Mouse (Mus musculus) CH12.LX (cell line): Measurements from ENCODE around the gene Atxn10. TPM values are rescaled to one million over a fixed set of nuclear protein-coding genes. Genes with fewer than 3 reads are reported as not detected.

Source experiments
- DNase-seq: peaks from one replicate; pipeline ENCODE4 v3.0.0-alpha.2; 2013; ENCODE audit errors: extremely low read depth
- H3K27ac ChIP-seq: 2 replicates; pipeline ENCODE4 v1.5.1; 2012; ENCODE audit warnings: low read depth, mild to moderate bottlenecking, control low read depth, moderate library complexity; ENCODE audit not compliant: insufficient read depth
- H3K27me3 ChIP-seq: replicated peaks from 2 replicates; pipeline ENCODE3; 2012; ENCODE audit warnings: inconsistent platforms
- H3K36me3 ChIP-seq, 2 experiments: replicated peaks in 1 of 2; 2 replicates each; pipeline versions ENCODE3 to v1.6.1; 2012; ENCODE audit warnings: inconsistent platforms in 1 of 2, low read length in 1 of 2, mild to moderate bottlenecking in 1 of 2, mixed read lengths in 1 of 2, moderate library complexity in 1 of 2; ENCODE audit not compliant: control insufficient read depth in 1 of 2, insufficient read depth in 1 of 2
- H3K4me1 ChIP-seq, 2 experiments: 2 replicates each; pipeline ENCODE4 v1.6.1; 2012; ENCODE audit warnings: inconsistent platforms in 1 of 2, moderate library complexity in 1 of 2; ENCODE audit not compliant: insufficient read depth in 2 of 2, control insufficient read depth in 1 of 2
- H3K4me2 ChIP-seq: 2 replicates; pipeline ENCODE4 v1.6.1; 2012; ENCODE audit warnings: low read depth, mild to moderate bottlenecking, control low read depth; ENCODE audit not compliant: poor library complexity, insufficient read depth, severe bottlenecking
- H3K4me3 ChIP-seq, 3 experiments: fragments of 150-350 bp in 1 of 3; sonication (generic) in 1 of 3; replicated peaks in 1 of 3; 2 replicates each; pipeline versions ENCODE3 to v1.5.1; 2011 to 2012; ENCODE audit warnings: low read depth in 2 of 3, low read length in 2 of 3, mild to moderate bottlenecking in 2 of 3, moderate library complexity in 2 of 3, control low read depth in 1 of 3, improper control_type of control experiment in 1 of 3, inconsistent platforms in 1 of 3, mixed read lengths in 1 of 3; ENCODE audit not compliant: poor library complexity in 1 of 3
- H3K79me2 ChIP-seq: replicated peaks from 2 replicates; pipeline ENCODE4 v1.6.1; 2012; ENCODE audit warnings: mild to moderate bottlenecking, moderate library complexity; ENCODE audit not compliant: control insufficient read depth, poor library complexity, insufficient read depth, severe bottlenecking; ENCODE audit errors: extremely low read depth
- H3K9ac ChIP-seq: 2 replicates; pipeline ENCODE4 v1.6.1; 2012; ENCODE audit warnings: low read depth, mild to moderate bottlenecking, control low read depth, moderate library complexity; ENCODE audit not compliant: insufficient read depth
- H3K9me3 ChIP-seq: replicated peaks from 2 replicates; pipeline ENCODE3; 2012; ENCODE audit warnings: low read length, inconsistent platforms, mixed read lengths
- CTCF ChIP-seq, 2 experiments: IDR thresholded peaks in 1 of 2; conservative IDR thresholded peaks in 1 of 2; 2 replicates each; pipeline ENCODE4 v1.5.1; 2011 to 2012; ENCODE audit warnings: low read depth in 2 of 2, low read length in 2 of 2, improper control_type of control experiment in 1 of 2, inconsistent platforms in 1 of 2, mild to moderate bottlenecking in 1 of 2, moderate library complexity in 1 of 2
- E2F4 ChIP-seq: IDR thresholded peaks from 2 replicates; pipeline ENCODE4 v1.6.1; 2011; ENCODE audit warnings: low read depth, low read length, improper control_type of control experiment; ENCODE audit not compliant: insufficient replicate concordance
- ELF1 ChIP-seq: IDR thresholded peaks from 2 replicates; pipeline ENCODE4 v1.6.1; 2014; ENCODE audit warnings: low read depth, mild to moderate bottlenecking, inconsistent platforms, low read length, improper control_type of control experiment
- ETS1 ChIP-seq: conservative IDR thresholded peaks from 2 replicates; pipeline ENCODE4 v1.6.1; 2012; ENCODE audit warnings: low read depth, mild to moderate bottlenecking, inconsistent platforms, low read length, improper control_type of control experiment, moderate library complexity
- HCFC1 ChIP-seq: IDR thresholded peaks from 2 replicates; pipeline ENCODE4 v1.6.1; 2012; ENCODE audit warnings: low read depth, mild to moderate bottlenecking, inconsistent platforms, low read length, improper control_type of control experiment
- IRF4 ChIP-seq: IDR thresholded peaks from 2 replicates; pipeline ENCODE4 v1.6.1; 2014; ENCODE audit warnings: low read depth, mild to moderate bottlenecking, inconsistent platforms, low read length, improper control_type of control experiment
- JUND ChIP-seq: conservative IDR thresholded peaks from 2 replicates; pipeline ENCODE4 v1.6.1; 2011; ENCODE audit warnings: low read depth, low read length, improper control_type of control experiment
- KAT2A ChIP-seq: IDR thresholded peaks from 2 replicates; pipeline ENCODE4 v1.6.1; 2012; ENCODE audit warnings: low read length, improper control_type of control experiment, inconsistent platforms; ENCODE audit not compliant: insufficient replicate concordance
- NRF1 ChIP-seq: IDR thresholded peaks from 2 replicates; pipeline ENCODE4 v1.6.1; 2014; ENCODE audit warnings: low read depth, mild to moderate bottlenecking, inconsistent platforms, low read length, improper control_type of control experiment, moderate library complexity
- POLR2A ChIP-seq: IDR thresholded peaks from 2 replicates; pipeline ENCODE4 v1.6.1; 2011; ENCODE audit warnings: low read depth, mild to moderate bottlenecking, improper control_type of control experiment, low read length
- RAD21 ChIP-seq: IDR thresholded peaks from 2 replicates; pipeline ENCODE4 v1.6.1; 2011; ENCODE audit warnings: low read depth, mild to moderate bottlenecking, low read length, improper control_type of control experiment, moderate library complexity
- SIN3A ChIP-seq: IDR thresholded peaks from 2 replicates; pipeline ENCODE4 v1.6.1; 2012; ENCODE audit warnings: low read length, improper control_type of control experiment, inconsistent platforms
- SMC3 ChIP-seq: IDR thresholded peaks from 2 replicates; pipeline ENCODE4 v1.6.1; 2011; ENCODE audit warnings: low read depth, low read length, improper control_type of control experiment
- UBTF ChIP-seq: IDR thresholded peaks from 2 replicates; pipeline ENCODE4 v1.6.1; 2012; ENCODE audit warnings: low read depth, mild to moderate bottlenecking, inconsistent platforms, low read length, improper control_type of control experiment, moderate library complexity
- ZC3H11A ChIP-seq: IDR thresholded peaks from 2 replicates; pipeline ENCODE4 v1.6.1; 2012; ENCODE audit warnings: low read depth, mild to moderate bottlenecking, inconsistent platforms, low read length, improper control_type of control experiment
- ZKSCAN1 ChIP-seq: IDR thresholded peaks from 2 replicates; pipeline ENCODE4 v1.6.1; 2012; ENCODE audit warnings: low read depth, inconsistent platforms, low read length, improper control_type of control experiment, borderline replicate concordance
- ZMIZ1 ChIP-seq: IDR thresholded peaks from 2 replicates; pipeline ENCODE4 v1.6.1; 2012; ENCODE audit warnings: low read depth, mild to moderate bottlenecking, inconsistent platforms, low read length, improper control_type of control experiment
- ZNF384 ChIP-seq: IDR thresholded peaks from 2 replicates; pipeline ENCODE4 v1.6.1; 2012; ENCODE audit warnings: low read depth, low read length, improper control_type of control experiment, inconsistent platforms
- dilution Hi-C: fragments of 300-500 bp; cut with MboI; formaldehyde crosslinking; loops from 2 replicates; pipeline ENCODE4 v1.14.3; 2020; ENCODE audit warnings: low sequenced_read_pairs; ENCODE audit not compliant: extremely low pct_unique_long_range_greater_than_20kb, extremely low pct_ligation_motif_present
- in situ Hi-C: fragments of 300-500 bp; cut with MboI; formaldehyde crosslinking; loops from 3 replicates; pipeline ENCODE4 v1.14.3; 2019; ENCODE audit warnings: low sequenced_read_pairs, low pct_ligation_motif_present, low pct_unique_long_range_greater_than_20kb, mixed read lengths
- polyA plus RNA-seq: library from polyadenylated mRNA; unstranded; fragments of >175 nt; gene quantifications from 2 replicates; pipeline ENCODE4 v1.2.1, GENCODE M21; 2012; ENCODE audit warnings: low read depth; ENCODE audit not compliant: insufficient read length
- total RNA-seq, 2 experiments: library from RNA; depleted of rRNA; stranded (reverse); fragments of 300-350 nt in 1 of 2; fragments of >200 nt in 1 of 2; gene quantifications; 2 replicates each; pipeline ENCODE4 v1.2.3; 2012 to 2014

Gene Atxn10
- total and polyA plus RNA-seq, 3 experiments = 81.7 to 151 (median 101) TPM

DNA sequence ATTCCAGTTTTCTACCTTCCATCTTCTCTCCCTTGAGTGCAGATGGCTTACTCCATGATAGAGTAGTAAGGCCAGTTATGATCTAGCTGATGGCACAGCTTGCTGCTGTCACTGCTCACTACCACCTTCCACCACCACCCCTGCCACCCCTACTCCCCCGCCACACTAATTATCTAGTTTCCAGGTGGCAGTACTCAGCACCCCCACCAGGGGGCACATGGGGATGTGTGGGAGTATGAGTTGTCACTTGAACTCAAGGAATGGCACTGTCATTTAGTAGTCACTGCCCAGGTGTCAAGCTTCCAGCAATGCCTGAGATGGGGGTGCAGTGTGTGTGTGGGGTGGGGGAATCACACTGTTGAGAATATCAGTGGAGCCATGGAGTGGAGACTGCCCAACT lies 141.5 kb downstream of the Atxn10 start:
- no peak overlapping the region for H3K9ac ChIP-seq
- in situ Hi-C loops = loop anchor here (25.0 kb wide), 1 partner anchor 235 kb away; no protein-coding TSS in a partner anchor
- H3K9me3 ChIP-seq = no peaks in the 10 kb centered on the region
- H3K4me1 ChIP-seq = no peaks in the 10 kb centered on the region; a peak in 1 of 4 replicates
- peaks cover 5% of the 10 kb centered on the region for H3K27me3 ChIP-seq
- no peak overlapping the region for H3K4me2 ChIP-seq
- TF ChIP-seq ZMIZ1 = no peak
- peak; percentile 92 for TF ChIP-seq SMC3
- TF ChIP-seq SIN3A = no peak
- TF ChIP-seq CTCF (conservative IDR thresholded peaks at IDR 0.05 in 1 of 2, IDR thresholded peaks at IDR 0.05 in 1 of 2; ENCODE audit: low read depth in 2 of 2, low read length in 2 of 2) = peak; percentile 60 to 76
- TF ChIP-seq RAD21 = peak; percentile 42
- dilution Hi-C loops = no loop called here
- H3K36me3 ChIP-seq = peaks cover 0 to 2% of the 10 kb centered on the region in 2 experiments
- DNase-seq = peak; percentile 56
- no peak overlapping the region for H3K4me3 ChIP-seq
- no peaks in the 10 kb centered on the region for H3K79me2 ChIP-seq
- no peak overlapping the region for H3K27ac ChIP-seq

DNA sequence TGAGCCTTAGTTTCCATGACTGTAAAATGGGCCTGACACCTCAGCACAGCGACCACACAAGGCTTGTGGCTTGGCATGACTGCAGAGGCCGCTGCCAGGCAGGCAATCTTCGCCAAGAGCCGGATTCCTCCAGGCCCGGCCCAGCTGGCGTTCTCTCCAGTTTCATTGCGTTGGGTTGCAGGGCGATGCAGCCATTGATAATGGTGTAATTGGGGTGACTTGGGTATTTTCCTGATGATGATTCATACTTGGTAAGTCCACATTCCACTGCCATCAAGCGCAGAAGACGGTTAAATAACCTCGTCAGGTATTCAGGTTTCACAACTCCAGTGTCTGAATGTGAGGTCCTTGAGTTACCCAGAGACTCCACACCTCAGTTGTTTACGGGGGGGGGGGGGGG lies 143.3 kb downstream of the Atxn10 start:
- Histone ChIP-seq H3K4me2 (no peak overlapping the region), H3K79me2 (no peaks in the 10 kb centered on the region), H3K9ac (no peak overlapping the region), H3K9me3 (no peaks in the 10 kb centered on the region), H3K4me1 (no peaks in the 10 kb centered on the region; a peak in 1 of 4 replicates), H3K36me3 (no peaks in the 10 kb centered on the region), H3K27me3 (peaks cover 16% of the 10 kb centered on the region), H3K4me3 (no peak overlapping the region), H3K27ac (no peak overlapping the region)
- no peak for DNase-seq
- TF ChIP-seq CTCF (conservative IDR thresholded peaks at IDR 0.05 in 1 of 2, IDR thresholded peaks at IDR 0.05 in 1 of 2; ENCODE audit: low read depth in 2 of 2, low read length in 2 of 2) = no peak
- TF ChIP-seq NRF1 = no peak
- TF ChIP-seq KAT2A = no peak
- TF ChIP-seq ETS1 = no peak
- no peak for TF ChIP-seq ZC3H11A
- dilution Hi-C loops = no loop called here
- in situ Hi-C loops = loop anchor here (25.0 kb wide), 1 partner anchor 233 kb away; no protein-coding TSS in a partner anchor

GRCm38 (mm10) chr15:85479919-85480318 lies 143.9 kb downstream of the Atxn10 start:
- no peak overlapping the region for H3K27ac ChIP-seq
- H3K4me3 ChIP-seq = no peak overlapping the region
- in situ Hi-C loops (loop anchor here (5.0 to 25.0 kb wide), 2 partner anchors 102 to 232 kb away; partner anchors contain the start of gene Wnt7b), dilution Hi-C loops (no loop called here)
- H3K79me2 ChIP-seq = no peaks in the 10 kb centered on the region
- H3K27me3 ChIP-seq = peaks cover 21% of the 10 kb centered on the region
- no peaks in the 10 kb centered on the region for H3K36me3 ChIP-seq
- TF ChIP-seq POLR2A = no peak
- TF ChIP-seq HCFC1 = no peak
- TF ChIP-seq IRF4 = no peak
- no peak for TF ChIP-seq NRF1
- TF ChIP-seq UBTF = no peak
- no peak for TF ChIP-seq CTCF (conservative IDR thresholded peaks at IDR 0.05 in 1 of 2, IDR thresholded peaks at IDR 0.05 in 1 of 2; ENCODE audit: low read depth in 2 of 2, low read length in 2 of 2)
- TF ChIP-seq ZNF384 = no peak
- TF ChIP-seq E2F4 = no peak
- TF ChIP-seq JUND = no peak
- TF ChIP-seq ZC3H11A = no peak
- no peak for TF ChIP-seq ZKSCAN1
- TF ChIP-seq ELF1 = no peak
- no peaks in the 10 kb centered on the region; a peak in 1 of 4 replicates for H3K4me1 ChIP-seq
- no peak overlapping the region for H3K4me2 ChIP-seq
- no peak overlapping the region for H3K9ac ChIP-seq
- no peak for DNase-seq
- no peaks in the 10 kb centered on the region for H3K9me3 ChIP-seq
